Mouse (Mus musculus) embryonic stem cell, embryonic (primary cell): Measurements from ENCODE around the gene Mapk8.

Source experiments
- CTCF ChIA-PET, 4 experiments: fragments of 300-600 bp in 2 of 4; fragments of 350-600 bp in 2 of 4; sonication (Branson Sonifier 250); formaldehyde crosslinking; loops; one replicate each; lab custom pipeline; 2022; ENCODE audit warnings: inconsistent platforms in 2 of 4; lab: Charles Lee
- POLR2A ChIA-PET, 4 experiments: fragments of 300-600 bp in 2 of 4; fragments of 350-600 bp in 2 of 4; sonication (Branson Sonifier 250); formaldehyde crosslinking; loops; one replicate each; lab custom pipeline; 2022; ENCODE audit warnings: antibody characterized with exemption in 4 of 4, inconsistent platforms in 1 of 4; lab: Charles Lee

The Mapk8 gene

DNA sequence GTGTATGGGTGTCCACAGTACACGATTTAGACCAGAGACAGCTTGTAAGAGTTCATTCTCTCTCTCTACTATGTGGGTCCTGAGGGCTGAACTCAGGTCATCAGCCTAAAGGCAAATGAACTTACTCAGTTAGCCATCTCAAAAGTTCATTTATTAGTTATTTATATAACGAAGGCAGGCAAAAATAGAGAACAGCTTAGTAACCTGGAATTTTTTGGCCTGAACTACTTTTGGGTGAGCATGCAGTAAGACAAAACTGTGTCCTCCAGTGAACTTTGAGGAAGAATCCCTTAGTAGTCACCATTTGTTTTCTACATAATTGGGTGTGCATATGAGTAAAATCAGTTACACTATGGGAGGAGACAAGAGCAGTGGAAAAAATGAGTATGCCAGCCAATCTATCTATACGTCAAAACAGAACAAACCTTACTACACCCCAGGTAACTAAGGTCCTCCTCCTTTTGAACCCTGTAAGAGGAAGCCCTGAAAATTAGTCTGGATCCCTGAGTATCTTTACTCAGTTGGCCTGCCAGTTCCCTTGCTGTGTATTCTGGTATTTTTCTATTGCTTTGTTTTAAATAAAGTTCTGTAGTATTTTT, 28.5 kb downstream of the Mapk8 start:
- CTCF ChIA-PET: interaction anchor here in 1 of 4 experiments (0.6 kb wide), 2 partner anchors 16 to 172 kb away, joined by 3 to 4 read pairs; no protein-coding TSS in a partner anchor
- POLR2A ChIA-PET: interaction anchor here in 1 of 4 experiments (0.5 to 1.1 kb wide), 2 partner anchors 16 to 884 kb away, joined by 3 to 5 read pairs; no protein-coding TSS in a partner anchor

DNA sequence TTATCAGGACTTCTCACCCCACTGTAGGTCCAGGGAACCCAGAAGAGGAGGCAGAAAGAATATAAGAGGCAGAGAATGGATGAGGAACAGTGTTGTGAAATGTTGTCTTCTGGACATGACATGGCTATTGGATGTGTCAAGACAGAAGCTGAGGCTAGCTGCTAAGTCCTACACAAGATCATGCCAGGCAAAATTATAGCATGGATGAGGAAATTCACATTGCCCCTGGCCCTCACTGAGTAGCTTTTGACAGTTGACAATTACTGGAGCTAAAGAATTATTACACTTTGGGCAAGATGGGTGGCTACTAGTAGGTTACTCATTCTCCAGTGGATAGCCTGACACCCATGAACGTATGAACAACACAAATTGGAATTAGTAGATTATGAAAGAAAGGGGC, 31.2 kb downstream of the Mapk8 start:
- ChIA-PET CTCF (no interaction called here), POLR2A (no interaction called here)

DNA sequence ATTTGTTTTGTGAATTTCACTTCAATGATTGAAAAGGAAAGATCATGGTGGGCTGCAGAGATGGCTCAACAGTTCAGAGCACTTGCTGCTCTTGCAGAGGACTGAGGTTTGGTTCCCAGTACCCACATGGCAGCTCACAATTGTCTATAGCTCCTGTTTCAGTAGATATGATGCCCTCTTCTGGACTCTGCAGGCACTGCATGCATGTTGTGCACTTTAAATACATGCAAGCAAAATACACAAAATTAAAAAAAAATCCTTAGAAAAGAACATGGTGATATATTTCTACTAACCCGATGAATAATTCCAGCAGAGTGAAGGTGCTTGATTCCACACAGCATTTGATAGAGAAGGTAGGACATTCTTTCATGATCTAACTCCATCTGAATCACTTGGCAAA, 44.6 kb downstream of the Mapk8 start:
- CTCF ChIA-PET: interaction anchor here (0.5 to 1.7 kb wide), 17 partner anchors 8 to 872 kb away, joined by 3 to 17 read pairs (median 4); partner anchors contain the start of gene Arhgap22 (in 3 of the 4)
- POLR2A ChIA-PET: no interaction called here

DNA sequence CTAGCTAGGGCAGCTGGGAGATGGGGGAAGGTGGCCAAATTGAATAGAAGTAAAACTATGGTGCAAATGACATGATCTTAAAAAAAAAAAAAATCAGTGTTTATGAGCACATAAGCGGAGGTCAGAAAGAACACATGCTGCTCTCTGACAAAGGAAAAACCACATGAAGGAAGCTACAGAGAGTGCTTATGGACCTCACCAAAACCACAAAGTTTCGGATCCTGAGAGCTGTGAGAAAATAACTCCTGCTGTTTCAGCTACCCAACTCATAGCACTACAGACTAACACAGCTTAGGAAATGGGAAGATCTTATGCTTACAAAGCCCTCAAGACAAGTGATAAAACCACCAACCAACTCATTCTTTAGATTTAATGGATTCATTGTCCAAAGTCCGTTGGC, 46.9 kb downstream of the Mapk8 start:
- CTCF ChIA-PET: interaction anchor here in 3 of 4 experiments (0.6 to 0.8 kb wide), 4 partner anchors 8 to 184 kb away, joined by 3 to 4 read pairs (median 4); no protein-coding TSS in a partner anchor
- POLR2A ChIA-PET: interaction anchor here in 1 of 4 experiments (0.9 kb wide), 1 partner anchor 14 kb away, joined by 4 read pairs; no protein-coding TSS in a partner anchor

DNA sequence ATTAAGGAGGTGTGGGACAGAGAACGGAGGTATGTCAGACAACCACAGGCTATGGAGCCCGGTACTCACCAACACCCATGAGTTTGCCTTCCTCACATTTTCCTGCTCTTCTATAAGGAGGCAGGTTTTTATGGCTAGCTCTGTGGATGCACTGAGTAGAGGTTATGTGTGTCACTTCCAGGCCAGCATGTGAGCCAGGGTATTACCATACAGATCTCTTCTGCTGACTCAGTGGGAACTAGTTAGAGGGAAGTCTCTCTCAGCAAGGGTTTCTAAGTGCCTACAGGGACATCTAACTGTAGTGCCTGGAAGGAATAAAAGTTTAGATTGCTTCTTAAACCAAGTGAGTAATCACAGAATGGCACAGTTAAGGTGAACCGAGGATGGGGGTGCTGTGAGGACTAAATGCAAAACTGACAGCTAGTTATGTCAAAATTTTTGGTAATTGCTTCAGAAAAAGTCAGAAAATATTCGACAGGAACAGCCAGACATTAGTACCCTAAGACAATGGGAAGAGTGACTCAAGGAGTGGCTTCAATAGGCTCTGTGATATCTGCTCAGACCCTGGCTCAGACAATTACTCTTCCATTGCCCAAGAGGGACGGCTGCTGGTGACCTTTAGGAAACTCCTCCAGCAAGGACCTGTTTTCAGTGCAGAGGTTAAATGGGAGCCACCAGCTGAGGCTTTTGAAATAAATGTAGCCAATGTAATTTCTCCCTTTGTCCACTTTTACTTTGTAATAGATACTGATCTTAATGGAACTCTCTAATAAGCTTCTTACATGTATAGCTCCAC, 48.7 kb downstream of the Mapk8 start:
- ChIA-PET POLR2A (no interaction called here), CTCF (interaction anchor here in 2 of 4 experiments (0.6 kb wide), 2 partner anchors 695 to 847 kb away, joined by 3 read pairs; no protein-coding TSS in a partner anchor)

DNA sequence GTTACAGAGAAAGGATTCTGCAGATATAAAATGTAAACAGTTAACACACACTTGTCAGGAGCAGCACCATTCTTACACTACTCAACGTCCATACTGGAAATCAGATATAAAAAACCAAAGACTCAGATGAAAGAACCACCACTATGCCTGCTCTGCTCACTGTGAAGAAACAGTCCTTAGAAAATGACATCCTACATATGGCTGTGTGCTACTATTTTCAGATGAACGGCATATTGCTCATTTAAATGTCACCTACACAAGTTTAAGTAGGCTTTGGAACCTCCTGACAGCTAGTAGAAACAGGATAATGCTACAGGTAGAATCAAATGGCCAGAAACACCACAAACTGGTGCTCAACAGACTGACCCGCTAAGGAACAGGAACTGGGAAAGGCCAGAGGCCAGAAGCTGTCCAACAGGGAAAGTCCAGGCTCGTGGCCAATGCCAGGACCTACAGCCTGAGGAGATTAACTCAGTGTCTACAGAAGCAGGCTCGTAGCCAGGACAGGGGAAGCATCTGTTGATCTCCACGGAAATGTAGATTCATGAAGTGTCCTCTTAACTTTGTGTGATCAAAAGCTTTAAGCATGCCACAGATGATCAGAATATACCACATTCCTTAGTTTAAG, 66.0 kb downstream of the Mapk8 start:
- ChIA-PET POLR2A (no interaction called here), CTCF (interaction anchor here in 1 of 4 experiments (0.6 kb wide), 1 partner anchor 196 kb away, joined by 3 read pairs; the partner anchor contains the start of gene Wdfy4)

DNA sequence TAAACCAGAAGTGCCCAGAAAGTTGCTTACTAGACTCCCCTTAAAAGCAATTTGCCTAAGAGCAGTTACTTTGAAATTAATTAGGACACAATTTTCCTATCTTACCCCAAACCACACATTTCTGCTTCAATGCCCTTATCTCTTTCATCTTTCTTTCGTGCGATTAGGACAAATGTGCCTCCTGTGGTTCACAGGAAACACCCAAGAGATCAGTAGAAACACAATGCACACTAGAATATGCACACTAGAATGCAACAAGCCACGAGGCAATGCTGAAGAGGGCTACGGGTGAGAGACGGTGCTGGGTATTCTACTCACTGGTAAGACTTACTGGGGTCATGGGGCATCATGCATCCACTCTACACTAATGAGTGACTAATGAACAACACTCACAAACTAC, 68.2 kb downstream of the Mapk8 start:
- ChIA-PET POLR2A (no interaction called here), CTCF (interaction anchor here in 2 of 4 experiments (0.6 to 1.0 kb wide), 2 partner anchors 10 to 30 kb away, joined by 3 to 6 read pairs; no protein-coding TSS in a partner anchor)

DNA sequence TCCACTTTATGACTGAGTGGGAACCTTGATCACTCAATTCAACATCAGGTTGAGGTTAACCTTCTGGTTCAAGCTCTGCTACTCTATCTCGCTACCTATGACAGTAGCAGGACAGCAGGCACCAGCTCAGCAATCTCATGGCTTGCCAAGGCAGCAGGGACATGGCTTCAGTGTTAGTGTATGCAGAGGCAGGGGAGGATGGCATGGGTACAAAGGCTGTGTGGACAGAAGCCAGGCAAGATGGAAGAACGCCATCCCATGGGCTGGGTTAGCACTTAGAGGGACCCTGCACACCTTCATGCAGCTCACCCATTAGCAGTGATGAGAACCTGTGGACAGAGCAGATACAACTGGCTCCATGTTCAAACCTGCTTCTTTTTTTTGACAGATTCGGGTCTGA, 69.7 kb downstream of the Mapk8 start:
- ChIA-PET POLR2A (no interaction called here), CTCF (interaction anchor here in 2 of 4 experiments (0.7 kb wide), 3 partner anchors 25 to 338 kb away, joined by 3 to 5 read pairs (median 3); no protein-coding TSS in a partner anchor)

DNA sequence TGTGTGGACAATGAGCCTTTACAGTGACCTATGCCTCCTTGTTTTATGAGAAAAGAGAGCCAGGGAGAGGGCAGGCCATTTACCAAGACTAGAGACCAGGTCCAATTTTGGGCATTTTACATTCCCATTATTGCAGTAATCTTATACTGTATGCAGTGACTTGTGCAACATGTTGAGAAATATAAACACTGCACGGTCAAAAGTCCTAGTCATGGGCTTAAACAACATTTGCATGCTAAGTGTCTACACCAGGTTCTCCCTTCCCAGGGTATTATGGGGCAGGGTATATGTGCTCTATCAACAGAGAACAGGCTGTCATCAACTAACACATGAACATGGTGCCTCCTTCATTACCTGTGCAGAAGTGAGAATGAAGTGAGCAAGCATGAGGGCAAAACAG, 72.9 kb downstream of the Mapk8 start:
- ChIA-PET POLR2A (no interaction called here), CTCF (interaction anchor here in 1 of 4 experiments (0.9 kb wide), 1 partner anchor 161 kb away, joined by 3 read pairs; no protein-coding TSS in a partner anchor)

DNA sequence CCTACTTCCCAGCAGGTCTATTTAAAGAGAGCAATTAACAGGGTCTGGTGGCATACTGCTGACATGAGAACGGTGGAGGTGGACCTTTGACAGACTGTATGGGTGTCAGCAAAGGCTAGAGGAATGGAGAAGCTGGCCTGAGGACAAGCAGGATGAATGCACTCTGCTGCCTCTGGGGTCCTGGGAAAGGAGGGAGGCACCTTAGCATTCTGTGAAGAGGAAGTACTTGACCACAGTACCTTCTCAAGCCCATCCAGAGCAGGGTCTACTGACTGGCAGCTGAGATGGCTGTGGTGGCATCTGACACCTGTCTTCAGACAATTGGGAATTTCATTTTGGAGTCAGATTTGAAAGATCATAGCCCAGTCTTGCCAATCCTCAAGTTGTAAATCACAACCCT, 73.7 kb downstream of the Mapk8 start:
- ChIA-PET CTCF (interaction anchor here in 2 of 4 experiments (1.1 to 2.6 kb wide), 2 partner anchors 158 to 160 kb away, joined by 3 to 32 read pairs; partner anchors contain the start of gene Arhgap22 (in 2 of the 2)), POLR2A (no interaction called here)

DNA sequence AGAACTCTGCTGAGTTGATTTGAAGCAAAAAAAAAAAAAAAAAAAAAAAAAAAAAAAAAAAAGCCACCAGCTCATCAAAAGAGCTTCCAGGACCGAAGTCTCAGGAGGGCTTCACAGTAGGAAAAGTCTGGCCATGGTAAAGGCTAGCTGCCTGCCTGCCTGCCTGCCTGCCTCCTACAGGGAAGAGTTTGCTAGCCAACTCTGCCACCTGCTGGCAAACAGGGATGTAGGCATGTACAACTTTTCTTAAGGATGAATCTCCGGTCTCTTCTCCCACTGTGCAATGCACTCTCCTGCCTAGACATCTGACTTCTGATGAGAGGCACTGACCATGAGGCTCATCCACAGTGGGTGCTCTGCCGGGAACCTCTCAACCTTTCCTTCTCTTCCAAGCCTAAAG, 75.7 kb downstream of the Mapk8 start:
- POLR2A ChIA-PET: interaction anchor here in 3 of 4 experiments (0.6 to 2.5 kb wide), 6 partner anchors 9 to 406 kb away, joined by 3 to 11 read pairs (median 4); partner anchors contain the start of gene Arhgap22 (in 1 of the 3)
- CTCF ChIA-PET: interaction anchor here (0.6 to 3.3 kb wide), 32 partner anchors 9 to 764 kb away, joined by 3 to 32 read pairs (median 3); partner anchors contain the start of gene Arhgap22 (in 3 of the 4)

DNA sequence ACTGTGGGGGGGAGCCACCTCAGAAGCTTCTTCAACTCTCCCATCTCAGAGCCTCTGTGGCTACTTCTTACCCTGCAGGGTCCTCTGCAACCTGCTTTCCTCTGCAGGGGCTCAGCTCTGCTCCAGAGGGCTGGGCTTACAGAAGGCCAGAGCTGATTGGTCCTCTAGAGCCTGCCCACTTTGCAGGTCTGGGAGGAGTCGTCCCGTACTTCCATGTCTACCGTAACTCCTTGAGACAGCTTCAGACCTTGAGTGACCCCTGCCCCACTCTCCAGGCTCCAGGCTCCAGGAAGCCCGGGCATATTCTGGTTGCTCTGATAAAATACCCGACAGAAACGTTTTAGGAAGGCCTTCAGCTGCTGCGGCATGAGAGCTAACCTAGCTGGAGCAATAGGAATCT, 76.9 kb downstream of the Mapk8 start:
- POLR2A ChIA-PET: interaction anchor here in 3 of 4 experiments (0.7 to 2.5 kb wide), 13 partner anchors 9 to 164 kb away, joined by 3 to 11 read pairs (median 5); partner anchors contain the start of gene Arhgap22 (in 3 of the 3)
- CTCF ChIA-PET: interaction anchor here (0.5 to 3.3 kb wide), 18 partner anchors 8 to 1143 kb away, joined by 3 to 25 read pairs (median 5); partner anchors contain the start of gene Arhgap22 (in 4 of the 4)

DNA sequence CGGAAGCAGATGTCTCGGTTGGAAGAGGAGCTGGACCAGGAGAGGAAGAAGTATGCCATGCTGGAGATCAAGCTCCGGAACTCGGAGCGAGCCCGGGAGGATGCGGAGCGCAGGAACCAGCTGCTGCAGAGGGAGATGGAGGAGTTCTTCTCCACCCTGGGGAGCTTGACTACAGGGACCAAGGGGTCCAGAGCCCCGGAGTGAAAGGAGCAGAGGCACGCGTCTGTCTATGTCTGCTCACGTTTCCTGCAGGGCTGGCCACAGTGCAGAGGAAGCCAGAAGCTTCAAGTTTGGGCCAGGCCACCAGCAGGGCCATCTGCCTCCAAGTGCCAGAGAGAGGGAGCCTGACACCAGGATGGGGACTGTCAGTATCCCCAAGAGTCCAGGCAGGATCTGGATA, 77.6 kb downstream of the Mapk8 start:
- POLR2A ChIA-PET: interaction anchor here in 2 of 4 experiments (1.0 to 2.5 kb wide), 9 partner anchors 8 to 155 kb away, joined by 3 to 11 read pairs (median 5); partner anchors contain the start of gene Arhgap22 (in 2 of the 2)
- CTCF ChIA-PET: interaction anchor here (0.6 to 3.3 kb wide), 12 partner anchors 8 to 437 kb away, joined by 3 to 25 read pairs (median 9); partner anchors contain the start of gene Arhgap22 (in 4 of the 4)

DNA sequence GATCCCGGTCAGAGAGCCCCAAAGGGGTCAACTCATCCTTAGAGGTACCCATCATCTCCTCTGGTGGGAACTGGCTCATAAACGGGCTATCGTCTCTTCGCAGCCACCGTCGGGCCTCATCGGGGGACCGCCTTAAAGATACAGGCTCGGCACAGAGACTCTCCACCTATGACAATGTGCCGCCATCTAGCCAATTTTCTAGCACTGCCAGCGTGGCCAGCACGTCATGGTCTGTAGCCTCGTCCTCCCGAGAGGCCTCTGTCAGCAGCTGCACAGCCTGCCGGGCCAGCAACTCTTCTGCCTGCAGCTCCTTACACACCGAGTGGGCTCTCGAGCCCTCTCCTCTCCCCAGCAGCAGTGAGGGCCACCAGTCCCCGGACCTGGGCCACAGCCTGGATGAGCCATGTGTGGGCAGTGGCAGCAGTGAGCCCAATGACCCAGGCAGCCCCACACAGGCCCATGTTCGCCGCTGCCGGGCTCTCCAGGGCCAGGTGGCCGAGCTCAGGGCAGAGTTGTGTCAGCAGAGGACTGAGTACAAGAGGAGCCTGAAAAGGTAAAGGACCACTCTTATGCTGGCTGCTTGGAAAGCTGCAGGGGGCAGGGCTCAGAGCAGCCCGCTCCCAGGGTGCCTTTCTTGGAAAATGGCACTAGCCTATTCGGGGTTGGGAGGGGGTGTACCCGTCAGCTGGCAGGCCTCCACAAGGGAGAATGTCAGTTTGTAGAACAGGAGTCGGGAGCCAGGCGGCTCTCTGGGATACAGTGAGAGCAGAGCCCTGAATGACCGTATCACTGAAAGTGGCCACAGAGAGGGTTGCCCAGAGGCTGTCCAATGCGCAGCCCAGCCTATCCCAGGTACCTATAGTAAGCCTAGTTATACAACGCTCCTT, 79.8 kb downstream of the Mapk8 start:
- CTCF ChIA-PET: interaction anchor here in 1 of 4 experiments (0.8 kb wide), 1 partner anchor 63 kb away, joined by 3 read pairs; no protein-coding TSS in a partner anchor
- POLR2A ChIA-PET: interaction anchor here in 2 of 4 experiments (0.6 to 1.4 kb wide), 2 partner anchors 8 to 872 kb away, joined by 3 to 4 read pairs; no protein-coding TSS in a partner anchor

DNA sequence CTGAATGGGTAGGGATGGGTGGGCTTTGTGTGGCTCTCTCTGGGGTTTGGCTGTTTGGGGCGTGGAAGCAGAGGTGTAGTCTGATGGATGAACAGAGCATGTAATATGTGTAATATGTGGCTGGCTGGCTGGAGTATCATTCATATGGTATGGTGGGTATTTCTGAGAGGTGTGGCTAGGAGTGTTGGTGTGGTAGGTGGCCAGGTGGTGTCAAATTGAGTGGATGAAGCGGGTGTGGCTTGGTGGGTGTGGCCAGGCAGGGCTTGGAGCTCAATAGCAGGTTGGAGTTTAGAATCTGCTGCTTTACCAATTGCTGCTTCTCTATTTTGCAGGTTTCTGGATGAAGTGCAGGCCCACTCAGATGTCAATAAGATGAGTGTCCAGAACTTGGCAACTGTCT, 82.9 kb downstream of the Mapk8 start:
- POLR2A ChIA-PET: no interaction called here
- CTCF ChIA-PET: interaction anchor here in 1 of 4 experiments (0.6 kb wide), 1 partner anchor 151 kb away, joined by 3 read pairs; no protein-coding TSS in a partner anchor

DNA sequence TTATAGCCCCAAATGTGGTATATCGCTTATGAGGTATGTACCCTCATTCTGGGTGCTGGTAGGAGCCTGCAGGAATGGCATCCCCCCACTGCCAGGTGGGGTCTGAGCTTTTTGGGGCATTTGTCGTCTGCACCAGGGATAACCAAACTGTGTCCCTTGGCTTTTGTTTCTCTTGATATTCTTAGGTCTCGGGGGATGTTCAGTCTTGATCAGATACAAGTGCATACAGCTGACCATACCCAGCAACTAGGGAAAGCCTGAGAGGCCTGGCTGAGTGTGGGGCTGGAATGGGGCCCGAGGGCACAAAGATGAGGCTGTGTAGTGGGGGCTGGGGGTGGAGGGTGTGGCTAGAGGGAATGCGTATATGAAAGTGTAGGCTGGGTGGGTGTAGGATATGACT, 83.3 kb downstream of the Mapk8 start:
- CTCF ChIA-PET: interaction anchor here in 1 of 4 experiments (0.6 kb wide), 1 partner anchor 150 kb away, joined by 3 read pairs; no protein-coding TSS in a partner anchor
- POLR2A ChIA-PET: no interaction called here

DNA sequence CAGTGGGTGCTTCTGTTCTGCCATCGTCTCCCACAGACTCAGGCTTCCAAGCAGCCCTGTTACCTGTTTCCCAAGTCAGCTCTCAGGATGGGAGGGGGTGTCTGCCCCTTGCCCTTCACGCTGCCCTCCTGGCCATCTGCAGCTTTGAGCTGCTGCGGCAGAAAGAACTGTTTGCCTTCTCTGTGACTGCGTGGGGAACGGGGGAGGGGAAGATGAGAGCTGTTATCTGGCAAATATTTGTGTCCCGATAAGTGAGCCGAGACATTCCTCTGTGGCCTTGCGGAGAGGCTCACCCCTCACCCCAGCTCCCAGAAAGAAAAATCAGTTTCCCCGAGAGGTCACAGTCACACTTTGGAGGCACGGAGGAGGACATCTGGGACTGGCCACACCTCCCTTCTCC, 84.2 kb downstream of the Mapk8 start:
- CTCF ChIA-PET: interaction anchor here in 3 of 4 experiments (0.7 to 2.9 kb wide), 4 partner anchors 8 to 156 kb away, joined by 3 to 14 read pairs (median 5); no protein-coding TSS in a partner anchor
- POLR2A ChIA-PET: interaction anchor here in 2 of 4 experiments (1.1 to 3.0 kb wide), 3 partner anchors 9 to 26 kb away, joined by 3 to 8 read pairs (median 4); no protein-coding TSS in a partner anchor
